Mouse (Mus musculus) cerebellum, adult 18-20 months (tissue): ENCODE data around the gene H2al1m.
"Not testable (repeated sequence)": the region's sequence is repeated elsewhere in the genome, so short reads cannot be mapped to it uniquely, and the experiment has no call there.

Experiments
- DNase-seq, 2 experiments: peaks; one replicate each; pipeline ENCODE4 v3.0.0; 2021

H2al1m gene

GRCm38 (mm10) chrX:9332366-9332962 lies 48.9 kb downstream of the H2al1m start:
- not testable (repeated sequence) for DNase-seq

- peak; percentile 17 to 66 for DNase-seq
These were observed 49.5 kb downstream of the H2al1m start for GRCm38 (mm10) chrX:9333035-9333434.
